Mouse (Mus musculus) kidney, embryonic 14.5 days (tissue): ENCODE results near the gene Crebl2. TPM values are rescaled to one million over a fixed set of nuclear protein-coding genes. Genes with fewer than 3 reads are reported as not detected.

Source experiments
- ATAC-seq: fragments of 200-750 bp; cut with Nextera tagmentation; 2 replicates; pipeline ENCODE4 v1.8.0; 2017; ENCODE audit warnings: moderate number of reproducible peaks, mild to moderate bottlenecking, moderate TSS enrichment, moderate library complexity; ENCODE audit not compliant: low FRiP score, low TSS enrichment
- H3K27ac ChIP-seq: fragments of 300-500 bp; sonication (generic); 2 replicates; pipeline ENCODE4 v1.5.1; 2014; ENCODE audit warnings: low read depth, mild to moderate bottlenecking, low read length, moderate library complexity, mixed read lengths
- H3K27me3 ChIP-seq: fragments of 300-500 bp; sonication (generic); 2 replicates; pipeline ENCODE4 v1.6.1; 2014; ENCODE audit warnings: mild to moderate bottlenecking, low read length; ENCODE audit not compliant: control insufficient read depth, insufficient read depth
- H3K36me3 ChIP-seq: fragments of 300-500 bp; sonication (generic); 2 replicates; pipeline ENCODE4 v1.6.1; 2014; ENCODE audit warnings: low read length, mixed read lengths; ENCODE audit not compliant: control insufficient read depth, insufficient read depth
- H3K4me1 ChIP-seq: fragments of 300-500 bp; sonication (generic); 2 replicates; pipeline ENCODE4 v1.6.1; 2014; ENCODE audit warnings: low read length, mixed read lengths; ENCODE audit not compliant: control insufficient read depth, insufficient read depth
- H3K4me2 ChIP-seq: fragments of 300-500 bp; sonication (generic); replicated peaks from 2 replicates; pipeline ENCODE4 v1.6.1; 2014; ENCODE audit warnings: low read depth, mild to moderate bottlenecking, low read length
- H3K4me3 ChIP-seq: fragments of 300-500 bp; sonication (generic); 2 replicates; pipeline ENCODE4 v1.5.1; 2014; ENCODE audit warnings: mild to moderate bottlenecking, low read length
- H3K9ac ChIP-seq: fragments of 300-500 bp; sonication (generic); 2 replicates; pipeline ENCODE4 v1.6.1; 2014; ENCODE audit warnings: low read depth, mild to moderate bottlenecking, low read length, moderate library complexity
- H3K9me3 ChIP-seq: fragments of 300-500 bp; sonication (generic); 2 replicates; pipeline ENCODE4 v1.6.1; 2016; ENCODE audit warnings: low read length; ENCODE audit not compliant: control insufficient read depth
- WGBS: fragments of 180-500 bp; shearing (Covaris S2); extraction: QIAGEN DNeasy Blood & Tissue Kit; methylation state at CpG from one replicate; pipeline ENCODE4 v1.1.7; 2014; 5-methylcytosine and 5-hydroxymethylcytosine counted together
- polyA plus RNA-seq: library from polyadenylated mRNA; unstranded; fragments of >200 nt; fragmentation: Nextera tagmentation; extraction: Ambion mirVana; gene quantifications from 2 replicates; pipeline ENCODE4 v1.2.1, GENCODE M21; 2014

The Crebl2 gene
- polyA plus RNA-seq, 1 experiment from 2014 or later: 1.7 TPM

- Histone ChIP-seq H3K9ac (no peak overlapping the region), H3K27me3 (no peaks in the 10 kb centered on the region), H3K4me3 (peak overlapping the region; percentile 19), H3K27ac (no peak overlapping the region), H3K9me3 (no peaks in the 10 kb centered on the region), H3K4me2 (peak overlapping the region; percentile 30), H3K36me3 (no peaks in the 10 kb centered on the region), H3K4me1 (no peaks in the 10 kb centered on the region)
- peak; percentile 57; the same call in 1 of the 2 replicates for ATAC-seq
- WGBS: 3% methylated on average over 10 of the region's 10 CpGs
Observed at GRCm38 (mm10) chr6:134887711-134888449, 57.9 kb downstream of the Crebl2 start.

- Histone ChIP-seq H3K4me1 (no peaks in the 10 kb centered on the region), H3K9ac (no peak overlapping the region), H3K4me3 (no peak overlapping the region), H3K4me2 (no peak overlapping the region), H3K36me3 (no peaks in the 10 kb centered on the region), H3K27ac (no peak overlapping the region), H3K9me3 (no peaks in the 10 kb centered on the region), H3K27me3 (no peaks in the 10 kb centered on the region)
- no peak for ATAC-seq
- 6% methylated on average over 4 of the region's 4 CpGs for WGBS
Observed at GRCm38 (mm10) chr6:134888563-134889017, 58.6 kb downstream of the Crebl2 start.

- Histone ChIP-seq H3K9ac (no peak overlapping the region), H3K4me1 (no peaks in the 10 kb centered on the region), H3K9me3 (no peaks in the 10 kb centered on the region), H3K4me3 (no peak overlapping the region), H3K36me3 (no peaks in the 10 kb centered on the region), H3K4me2 (no peak overlapping the region), H3K27me3 (no peaks in the 10 kb centered on the region), H3K27ac (no peak overlapping the region)
- no peak for ATAC-seq
- WGBS: 75% methylated on average over 1 of the region's 1 CpGs
Observed at GRCm38 (mm10) chr6:134889763-134890162, 59.8 kb downstream of the Crebl2 start.

- Histone ChIP-seq H3K4me2 (no peak overlapping the region), H3K4me3 (no peak overlapping the region)
Observed at GRCm38 (mm10) chr6:134890436-134890835, 60.5 kb downstream of the Crebl2 start.

DNA sequence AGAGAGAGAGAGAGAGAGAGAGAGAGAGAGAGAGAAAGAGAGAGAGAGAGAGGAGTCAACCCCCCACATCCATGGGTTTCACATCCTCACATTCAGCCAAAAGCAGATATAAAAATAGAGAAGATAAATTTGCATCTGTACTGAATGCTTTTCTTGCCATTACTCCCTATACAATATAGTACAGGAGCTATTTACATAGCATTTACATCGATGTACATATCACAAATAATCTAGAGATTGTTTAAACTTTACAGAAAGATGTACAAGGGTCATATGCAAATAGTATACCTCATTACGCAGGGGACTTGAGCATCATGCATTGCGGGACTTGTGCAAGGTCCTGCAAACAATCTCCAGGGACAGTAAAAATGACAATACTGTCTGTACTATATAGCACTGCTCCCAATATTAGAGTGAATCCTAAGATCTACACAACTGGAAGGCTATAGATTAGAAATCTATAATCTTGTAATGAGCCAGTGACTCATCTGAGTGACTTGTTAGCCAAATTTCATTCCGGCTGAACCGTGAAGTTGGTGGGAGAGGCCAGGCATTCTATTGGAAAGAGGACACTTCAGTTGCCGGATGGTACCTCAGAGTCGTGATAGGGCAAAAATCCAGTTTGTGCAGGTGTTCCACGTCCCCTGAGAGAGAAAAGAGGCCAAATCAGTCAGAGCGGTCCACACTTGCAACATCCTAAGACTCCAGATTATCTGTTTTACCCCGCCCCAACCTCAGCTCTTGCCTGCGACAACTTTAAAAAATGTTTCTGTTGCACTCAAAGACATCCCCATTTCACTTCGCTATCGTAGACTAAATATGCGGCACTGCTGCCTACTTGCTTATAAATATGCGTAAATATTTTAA is 66.8 kb downstream of the Crebl2 start:
- no peaks in the 10 kb centered on the region for H3K9me3 ChIP-seq
- peak overlapping the region; percentile 70 for H3K4me2 ChIP-seq
- no peaks in the 10 kb centered on the region for H3K27me3 ChIP-seq
- H3K9ac ChIP-seq: peak overlapping the region; percentile 86
- no peaks in the 10 kb centered on the region for H3K36me3 ChIP-seq
- ATAC-seq: no peak
- 53% methylated on average over 15 of the region's 15 CpGs for WGBS
- no peak overlapping the region for H3K27ac ChIP-seq
- peaks cover 6% of the 10 kb centered on the region; the same call in 1 of the 2 replicates for H3K4me1 ChIP-seq
- peak overlapping the region; percentile 55 for H3K4me3 ChIP-seq

More at GRCm38 (mm10) chr6:134890436-134890835, 60.5 kb downstream of the Crebl2 start:
- H3K9me3 ChIP-seq: no peaks in the 10 kb centered on the region
- 70% methylated on average over 7 of the region's 7 CpGs for WGBS
- no peaks in the 10 kb centered on the region for H3K36me3 ChIP-seq
- H3K27ac ChIP-seq: no peak overlapping the region
- no peaks in the 10 kb centered on the region for H3K27me3 ChIP-seq
- H3K4me1 ChIP-seq: no peaks in the 10 kb centered on the region
- no peak overlapping the region for H3K9ac ChIP-seq
- ATAC-seq: no peak

- no peaks in the 10 kb centered on the region for H3K27me3 ChIP-seq
- no peaks in the 10 kb centered on the region for H3K36me3 ChIP-seq
- peak overlapping the region; percentile 70 for H3K4me2 ChIP-seq
- ATAC-seq: peak; percentile 95
- peak overlapping the region; percentile 55 for H3K4me3 ChIP-seq
- 1% methylated on average over 38 of the region's 38 CpGs for WGBS
- no peaks in the 10 kb centered on the region for H3K9me3 ChIP-seq
- peaks cover 6% of the 10 kb centered on the region; the same call in 1 of the 2 replicates for H3K4me1 ChIP-seq
- peak overlapping the region; percentile 100 for H3K27ac ChIP-seq
- H3K9ac ChIP-seq: peak overlapping the region; percentile 86
Observed at GRCm38 (mm10) chr6:134897443-134898094, 67.6 kb downstream of the Crebl2 start.

DNA sequence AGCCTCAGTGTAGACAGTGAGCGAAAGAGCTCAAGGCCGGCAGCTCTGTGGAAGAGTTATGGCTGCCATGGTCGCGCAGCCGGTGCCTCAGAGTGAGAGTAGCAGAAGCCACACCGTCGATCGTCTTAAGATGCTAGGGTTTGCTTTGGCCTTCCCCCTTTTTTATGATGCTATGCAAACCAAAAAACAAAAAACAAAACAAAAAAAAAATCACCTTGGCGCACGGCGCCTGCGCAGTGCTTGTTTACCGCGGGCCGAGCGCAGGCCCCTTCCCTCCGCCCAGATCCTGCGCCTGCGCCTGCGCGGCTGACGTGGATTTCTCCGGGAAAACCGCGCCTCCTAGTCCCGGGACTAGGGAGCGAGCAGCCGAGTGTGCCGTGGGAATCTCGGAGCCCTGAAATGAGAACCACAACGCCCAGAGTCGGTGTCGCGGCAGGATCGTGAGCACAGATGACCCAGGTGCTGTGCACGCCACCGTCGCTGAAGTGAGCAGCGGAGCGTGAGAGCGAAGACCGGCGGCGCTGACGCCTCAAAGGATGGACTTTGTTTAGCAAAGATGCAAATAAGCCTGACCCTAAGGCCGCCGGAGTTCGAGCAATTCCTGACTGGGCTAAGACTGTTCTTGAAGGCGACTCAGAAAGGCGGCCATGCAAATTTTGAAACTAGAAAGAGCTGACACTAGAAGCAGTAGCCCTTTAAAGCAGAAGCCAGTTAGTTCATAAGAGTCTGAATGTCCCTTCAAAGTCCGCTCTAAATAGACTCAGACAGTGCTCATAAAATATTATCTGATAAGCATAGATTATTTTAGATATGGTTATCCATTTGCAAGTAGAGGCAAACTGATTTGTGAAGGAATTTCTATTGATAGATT is 68.4 kb downstream of the Crebl2 start, which contains the start of gene Gpr19:
Gpr19 (minus strand) TSS at position 484 of the 871 bp plus-strand sequence.
- H3K4me3 ChIP-seq: peak within 1 kb of the TSS; percentile 55
- H3K4me1 ChIP-seq: peaks cover 6% of the 10 kb centered on the region; the same call in 1 of the 2 replicates
- no peaks in the 10 kb centered on the region for H3K36me3 ChIP-seq
- peak within 1 kb of the TSS; percentile 100 for H3K27ac ChIP-seq
- ATAC-seq: peak; percentile 95
- H3K27me3 ChIP-seq: no peaks in the 10 kb centered on the region
- H3K4me2 ChIP-seq: peak within 1 kb of the TSS; percentile 70
- under 1% methylated on average over 51 of the region's 51 CpGs for WGBS
- peak within 1 kb of the TSS; percentile 86 for H3K9ac ChIP-seq
- no peaks in the 10 kb centered on the region for H3K9me3 ChIP-seq

GRCm38 (mm10) chr6:134903368-134903767 is 73.4 kb downstream of the Crebl2 start:
- ATAC-seq: no peak
- 82% methylated on average over 3 of the region's 4 CpGs for WGBS

More at GRCm38 (mm10) chr6:134903368-134903767, 73.4 kb downstream of the Crebl2 start:
- no peak overlapping the region for H3K4me3 ChIP-seq
- H3K9me3 ChIP-seq: no peaks in the 10 kb centered on the region
- H3K27me3 ChIP-seq: no peaks in the 10 kb centered on the region
- no peak overlapping the region for H3K4me2 ChIP-seq
- H3K27ac ChIP-seq: no peak overlapping the region
- H3K36me3 ChIP-seq: no peaks in the 10 kb centered on the region
- H3K4me1 ChIP-seq: no peaks in the 10 kb centered on the region; the same call in 1 of the 2 replicates
- H3K9ac ChIP-seq: no peak overlapping the region
